In the genomic region with DNA sequence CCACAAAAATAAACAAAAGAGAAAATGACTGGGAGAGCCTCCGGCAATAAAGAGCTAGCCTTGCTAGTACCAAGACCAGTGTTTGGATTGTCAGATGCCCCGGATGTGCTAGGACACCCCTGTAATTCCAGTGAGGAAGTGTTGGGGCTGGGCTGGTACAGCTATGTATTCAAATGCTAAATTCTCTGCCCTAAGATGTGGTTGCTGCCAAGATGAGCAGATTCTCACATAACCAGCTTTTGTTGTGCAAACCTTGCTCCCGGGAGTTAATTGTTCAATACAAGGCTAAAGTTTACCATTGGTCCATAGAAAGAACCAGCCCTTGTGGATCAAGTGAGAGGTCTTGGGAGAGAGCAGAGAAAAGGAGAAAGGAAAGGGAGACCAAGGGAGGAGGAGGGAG, we compare ENCODE assay signal across 13 mouse cellular contexts. TPM values are rescaled to one million over a fixed set of nuclear protein-coding genes. Genes with fewer than 3 reads are reported as not detected.
"Had no signal": no experiment of that assay in that cellular context is flagged by ENCODE, and none has a peak within 500 bp of the region (broad histone marks: within the 10 kb centered on the region; RNA-seq: fewer than 3 reads in every experiment).

No protein-coding gene starts in this region.

- H3K9ac ChIP-seq: lung, embryonic 14.5 days; midbrain, embryonic 13.5 days; midbrain, embryonic 15.5 days; neural tube, embryonic 12.5 days had no signal

- H3K27ac ChIP-seq: midbrain, embryonic 10.5 days; midbrain, embryonic 13.5 days; midbrain, embryonic 15.5 days; neural tube, embryonic 12.5 days had no signal

- H3K4me2 ChIP-seq: lung, embryonic 14.5 days; midbrain, embryonic 13.5 days; midbrain, embryonic 15.5 days; neural tube, embryonic 12.5 days had no signal

- H3K27me3 ChIP-seq: midbrain, embryonic 13.5 days; midbrain, embryonic 15.5 days; neural tube, embryonic 12.5 days had no signal

- H3K36me3 ChIP-seq: midbrain, embryonic 10.5 days; midbrain, embryonic 13.5 days; midbrain, embryonic 15.5 days; neural tube, embryonic 12.5 days had no signal

- H3K4me1 ChIP-seq: midbrain, embryonic 10.5 days; midbrain, embryonic 15.5 days; neural tube, embryonic 12.5 days had no signal

- DNase-seq: lung, adult 18-20 months; lung, embryonic 14.5 days; lung, postnatal 10 days; lung, postnatal 4 days; right cerebral cortex, postnatal 14 days; thymus, adult 18-20 months; thymus, postnatal 14 days; thymus, postnatal 36 days had no signal

- H3K9me3 ChIP-seq: midbrain, embryonic 10.5 days; midbrain, embryonic 13.5 days; midbrain, embryonic 15.5 days; neural tube, embryonic 12.5 days had no signal

- H3K4me3 ChIP-seq: midbrain, embryonic 10.5 days; midbrain, embryonic 13.5 days; midbrain, embryonic 15.5 days; neural tube, embryonic 12.5 days had no signal

- ATAC-seq: midbrain, embryonic 13.5 days; midbrain, embryonic 15.5 days had no signal

RNA-seq across cellular contexts. Expression of a gene that starts 53.7 kb away (rescaled TPM):
- total RNA-seq: megakaryocyte-erythroid progenitor cell, adult 5-6 weeks had no signal
